Mouse (Mus musculus): ENCODE measurements around the gene Zbtb16. TPM values are rescaled to one million over a fixed set of nuclear protein-coding genes. Genes with fewer than 3 reads are reported as not detected.

Zbtb16 gene
- polyA plus RNA-seq, 1 experiment from 2014 or later: 13.3 TPM

- H3K27ac ChIP-seq (ENCODE audit: low read length): peak overlapping the region; percentile 56; the same call in 1 of the 2 replicates
- no peaks in the 10 kb centered on the region for H3K36me3 ChIP-seq (ENCODE audit: control insufficient read depth, insufficient read depth, low read length)
- H3K4me1 ChIP-seq (replicated peaks; ENCODE audit: control insufficient read depth, insufficient read depth, low read length): peaks cover 38% of the 10 kb centered on the region
- H3K9me3 ChIP-seq (ENCODE audit: control insufficient read depth, low read length): no peaks in the 10 kb centered on the region
- ATAC-seq (ENCODE audit: low read depth): no peak
- no peak overlapping the region for H3K4me3 ChIP-seq (ENCODE audit: low read length)
- H3K4me2 ChIP-seq (ENCODE audit: low read depth, low read length): no peak overlapping the region
- no peaks in the 10 kb centered on the region for H3K27me3 ChIP-seq (ENCODE audit: control insufficient read depth, insufficient read depth, low read depth, low read length)
- 55% methylated on average over 3 of the region's 3 CpGs for WGBS
- H3K9ac ChIP-seq (ENCODE audit: low read length): no peak overlapping the region
Measured at GRCm38 (mm10) chr9:48724733-48725132, 111.3 kb downstream of the Zbtb16 start.

GRCm38 (mm10) chr9:48723511-48724304 lies 112.3 kb downstream of the Zbtb16 start:
- Histone ChIP-seq H3K27me3 (ENCODE audit: control insufficient read depth, insufficient read depth, low read depth, low read length) (no peaks in the 10 kb centered on the region), H3K4me2 (ENCODE audit: low read depth, low read length) (no peak overlapping the region), H3K9me3 (ENCODE audit: control insufficient read depth, low read length) (no peaks in the 10 kb centered on the region), H3K4me3 (ENCODE audit: low read length) (no peak overlapping the region), H3K36me3 (ENCODE audit: control insufficient read depth, insufficient read depth, low read length) (no peaks in the 10 kb centered on the region), H3K27ac (ENCODE audit: low read length) (peak overlapping the region; percentile 97), H3K9ac (ENCODE audit: low read length) (peak overlapping the region; percentile 46), H3K4me1 (replicated peaks; ENCODE audit: control insufficient read depth, insufficient read depth, low read length) (peaks cover 28% of the 10 kb centered on the region)
- peak; percentile 95 for ATAC-seq (ENCODE audit: low read depth)
- WGBS: 8% methylated on average over 10 of the region's 10 CpGs

GRCm38 (mm10) chr9:48723025-48723424 lies 113.0 kb downstream of the Zbtb16 start:
- H3K4me1 ChIP-seq (replicated peaks; ENCODE audit: control insufficient read depth, insufficient read depth, low read length): peaks cover 25% of the 10 kb centered on the region
- H3K36me3 ChIP-seq (ENCODE audit: control insufficient read depth, insufficient read depth, low read length): no peaks in the 10 kb centered on the region
- no peaks in the 10 kb centered on the region for H3K27me3 ChIP-seq (ENCODE audit: control insufficient read depth, insufficient read depth, low read depth, low read length)
- H3K4me2 ChIP-seq (ENCODE audit: low read depth, low read length): no peak overlapping the region
- H3K9me3 ChIP-seq (ENCODE audit: control insufficient read depth, low read length): no peaks in the 10 kb centered on the region
- ATAC-seq (ENCODE audit: low read depth): peak; percentile 19
- peak overlapping the region; percentile 97 for H3K27ac ChIP-seq (ENCODE audit: low read length)
- WGBS: 13% methylated on average over 3 of the region's 3 CpGs
- peak overlapping the region; percentile 27; the same call in 1 of the 2 replicates for H3K9ac ChIP-seq (ENCODE audit: low read length)
- no peak overlapping the region for H3K4me3 ChIP-seq (ENCODE audit: low read length)

GRCm38 (mm10) chr9:48722261-48722920 lies 113.6 kb downstream of the Zbtb16 start:
- peak overlapping the region; percentile 97 for H3K27ac ChIP-seq (ENCODE audit: low read length)
- ATAC-seq (ENCODE audit: low read depth): no peak
- H3K27me3 ChIP-seq (ENCODE audit: control insufficient read depth, insufficient read depth, low read depth, low read length): no peaks in the 10 kb centered on the region
- H3K9ac ChIP-seq (ENCODE audit: low read length): no peak overlapping the region; the same call in 1 of the 2 replicates
- 77% methylated on average over 3 of the region's 3 CpGs for WGBS
- H3K4me1 ChIP-seq (replicated peaks; ENCODE audit: control insufficient read depth, insufficient read depth, low read length): peaks cover 25% of the 10 kb centered on the region
- no peaks in the 10 kb centered on the region for H3K9me3 ChIP-seq (ENCODE audit: control insufficient read depth, low read length)
- H3K4me3 ChIP-seq (ENCODE audit: low read length): no peak overlapping the region
- no peaks in the 10 kb centered on the region for H3K36me3 ChIP-seq (ENCODE audit: control insufficient read depth, insufficient read depth, low read length)
- no peak overlapping the region for H3K4me2 ChIP-seq (ENCODE audit: low read depth, low read length)

GRCm38 (mm10) chr9:48721655-48722054 lies 114.4 kb downstream of the Zbtb16 start:
- peaks cover 3% of the 10 kb centered on the region; the same call in 1 of the 2 replicates for H3K36me3 ChIP-seq (ENCODE audit: control insufficient read depth, insufficient read depth, low read length)
- H3K27ac ChIP-seq (ENCODE audit: low read length): no peak overlapping the region
- 85% methylated on average over 6 of the region's 6 CpGs for WGBS
- no peak overlapping the region for H3K4me2 ChIP-seq (ENCODE audit: low read depth, low read length)
- no peaks in the 10 kb centered on the region for H3K27me3 ChIP-seq (ENCODE audit: control insufficient read depth, insufficient read depth, low read depth, low read length)
- no peak overlapping the region for H3K9ac ChIP-seq (ENCODE audit: low read length)
- H3K4me1 ChIP-seq (replicated peaks; ENCODE audit: control insufficient read depth, insufficient read depth, low read length): peaks cover 25% of the 10 kb centered on the region
- no peak for ATAC-seq (ENCODE audit: low read depth)
- H3K4me3 ChIP-seq (ENCODE audit: low read length): no peak overlapping the region
- no peaks in the 10 kb centered on the region for H3K9me3 ChIP-seq (ENCODE audit: control insufficient read depth, low read length)

- Histone ChIP-seq H3K27me3 (ENCODE audit: control insufficient read depth, insufficient read depth, low read depth, low read length) (no peaks in the 10 kb centered on the region), H3K36me3 (ENCODE audit: control insufficient read depth, insufficient read depth, low read length) (peaks cover 3% of the 10 kb centered on the region; the same call in 1 of the 2 replicates), H3K9ac (ENCODE audit: low read length) (no peak overlapping the region), H3K9me3 (ENCODE audit: control insufficient read depth, low read length) (no peaks in the 10 kb centered on the region), H3K4me3 (ENCODE audit: low read length) (no peak overlapping the region), H3K4me1 (replicated peaks; ENCODE audit: control insufficient read depth, insufficient read depth, low read length) (peaks cover 25% of the 10 kb centered on the region), H3K27ac (ENCODE audit: low read length) (no peak overlapping the region), H3K4me2 (ENCODE audit: low read depth, low read length) (no peak overlapping the region)
- no peak for ATAC-seq (ENCODE audit: low read depth)
- 54% methylated on average over 3 of the region's 3 CpGs for WGBS
Measured at GRCm38 (mm10) chr9:48721172-48721571, 114.8 kb downstream of the Zbtb16 start.

GRCm38 (mm10) chr9:48720251-48720963 lies 115.6 kb downstream of the Zbtb16 start:
- ATAC-seq (ENCODE audit: low read depth): no peak
- Histone ChIP-seq H3K4me3 (ENCODE audit: low read length) (no peak overlapping the region), H3K27ac (ENCODE audit: low read length) (no peak overlapping the region), H3K9ac (ENCODE audit: low read length) (no peak overlapping the region), H3K36me3 (ENCODE audit: control insufficient read depth, insufficient read depth, low read length) (peaks cover 3% of the 10 kb centered on the region; the same call in 1 of the 2 replicates), H3K4me2 (ENCODE audit: low read depth, low read length) (no peak overlapping the region), H3K9me3 (ENCODE audit: control insufficient read depth, low read length) (no peaks in the 10 kb centered on the region), H3K4me1 (replicated peaks; ENCODE audit: control insufficient read depth, insufficient read depth, low read length) (peaks cover 25% of the 10 kb centered on the region), H3K27me3 (ENCODE audit: control insufficient read depth, insufficient read depth, low read depth, low read length) (no peaks in the 10 kb centered on the region)
- WGBS: 80% methylated on average over 12 of the region's 12 CpGs

GRCm38 (mm10) chr9:48719619-48720018 lies 116.4 kb downstream of the Zbtb16 start:
- H3K27me3 ChIP-seq (ENCODE audit: control insufficient read depth, insufficient read depth, low read depth, low read length): no peaks in the 10 kb centered on the region
- no peak for ATAC-seq (ENCODE audit: low read depth)
- H3K36me3 ChIP-seq (ENCODE audit: control insufficient read depth, insufficient read depth, low read length): peaks cover 3% of the 10 kb centered on the region; the same call in 1 of the 2 replicates
- no peak overlapping the region for H3K27ac ChIP-seq (ENCODE audit: low read length)
- no peaks in the 10 kb centered on the region for H3K9me3 ChIP-seq (ENCODE audit: control insufficient read depth, low read length)
- no peak overlapping the region for H3K4me2 ChIP-seq (ENCODE audit: low read depth, low read length)
- WGBS: 53% methylated on average over 4 of the region's 4 CpGs
- no peak overlapping the region for H3K9ac ChIP-seq (ENCODE audit: low read length)
- no peak overlapping the region for H3K4me3 ChIP-seq (ENCODE audit: low read length)
- H3K4me1 ChIP-seq (replicated peaks; ENCODE audit: control insufficient read depth, insufficient read depth, low read length): peaks cover 22% of the 10 kb centered on the region

- Histone ChIP-seq H3K27me3 (ENCODE audit: control insufficient read depth, insufficient read depth, low read depth, low read length) (no peaks in the 10 kb centered on the region), H3K9ac (ENCODE audit: low read length) (no peak overlapping the region), H3K4me2 (ENCODE audit: low read depth, low read length) (no peak overlapping the region), H3K4me1 (replicated peaks; ENCODE audit: control insufficient read depth, insufficient read depth, low read length) (peaks cover 3% of the 10 kb centered on the region), H3K36me3 (ENCODE audit: control insufficient read depth, insufficient read depth, low read length) (peaks cover 3% of the 10 kb centered on the region; the same call in 1 of the 2 replicates), H3K4me3 (ENCODE audit: low read length) (no peak overlapping the region), H3K9me3 (ENCODE audit: control insufficient read depth, low read length) (no peaks in the 10 kb centered on the region), H3K27ac (ENCODE audit: low read length) (no peak overlapping the region)
- no peak for ATAC-seq (ENCODE audit: low read depth)
- 82% methylated on average over 8 of the region's 8 CpGs for WGBS
Measured at GRCm38 (mm10) chr9:48716549-48716948, 119.5 kb downstream of the Zbtb16 start.
